Mouse (Mus musculus) CH12.LX (cell line): Measurements from ENCODE around the gene Sema3d.

Experiments
- CTCF ChIP-seq, 2 experiments: IDR thresholded peaks in 1 of 2; conservative IDR thresholded peaks in 1 of 2; 2 replicates each; pipeline ENCODE4 v1.5.1; 2011 to 2012; ENCODE audit warnings: low read depth in 2 of 2, low read length in 2 of 2, improper control_type of control experiment in 1 of 2, inconsistent platforms in 1 of 2, mild to moderate bottlenecking in 1 of 2, moderate library complexity in 1 of 2
- MAFK ChIP-seq: IDR thresholded peaks from 2 replicates; pipeline ENCODE4 v1.6.1; 2011; ENCODE audit warnings: low read length, improper control_type of control experiment; ENCODE audit not compliant: insufficient replicate concordance
- MAX ChIP-seq: IDR thresholded peaks from 2 replicates; pipeline ENCODE4 v1.6.1; 2011; ENCODE audit warnings: low read length, improper control_type of control experiment
- TBP ChIP-seq: conservative IDR thresholded peaks from 2 replicates; pipeline ENCODE4 v1.6.1; 2011; ENCODE audit warnings: low read depth, low read length, improper control_type of control experiment

- TF ChIP-seq MAFK (no peak), TBP (no peak), CTCF (conservative IDR thresholded peaks at IDR 0.05 in 1 of 2, IDR thresholded peaks at IDR 0.05 in 1 of 2; ENCODE audit: low read depth in 2 of 2, low read length in 2 of 2) (no peak), MAX (no peak)
Measured at GRCm38 (mm10) chr5:12637763-12638468, 254.7 kb downstream of the Sema3d start.
